Mouse (Mus musculus): ENCODE measurements at regions not wholly inside any gene's neighbourhood (a gene's known extent, or its start where the extent isn't known, plus 50 kb on each side); places are given as distances from the start of the nearest gene placed in this dataset.

DNA sequence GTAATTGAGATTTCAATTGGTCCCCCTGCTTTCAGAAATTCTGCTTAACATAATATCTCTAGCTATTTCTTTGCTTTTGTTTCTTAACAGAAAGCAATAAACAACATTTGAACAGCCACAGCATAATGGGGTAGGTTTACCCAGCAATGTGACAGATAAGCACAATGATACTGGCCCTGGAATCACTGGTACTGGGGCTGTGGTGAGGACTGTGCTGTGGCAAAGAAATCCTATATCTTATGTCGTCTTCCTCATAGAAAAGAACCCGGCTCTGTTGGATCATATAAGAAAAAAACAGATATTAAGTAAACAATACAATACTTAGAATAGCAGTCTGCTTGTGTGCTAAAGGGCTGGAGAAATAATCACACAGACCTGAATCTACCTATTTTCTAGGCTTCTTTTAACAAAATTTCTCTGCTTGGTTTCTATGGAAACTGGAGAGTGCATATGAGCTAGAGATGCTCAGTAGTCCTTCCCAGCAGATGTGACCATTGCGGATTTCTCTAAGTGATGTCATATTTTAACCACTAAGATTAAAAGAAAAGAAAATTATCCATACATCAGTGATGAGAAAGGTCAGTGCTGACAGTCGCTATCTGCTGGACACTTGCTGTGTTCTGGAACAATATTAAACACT is 119.8 kb upstream of the Gnao1 start:
- DNase-seq (ENCODE audit: low read depth, low spot score) = no peak

DNA sequence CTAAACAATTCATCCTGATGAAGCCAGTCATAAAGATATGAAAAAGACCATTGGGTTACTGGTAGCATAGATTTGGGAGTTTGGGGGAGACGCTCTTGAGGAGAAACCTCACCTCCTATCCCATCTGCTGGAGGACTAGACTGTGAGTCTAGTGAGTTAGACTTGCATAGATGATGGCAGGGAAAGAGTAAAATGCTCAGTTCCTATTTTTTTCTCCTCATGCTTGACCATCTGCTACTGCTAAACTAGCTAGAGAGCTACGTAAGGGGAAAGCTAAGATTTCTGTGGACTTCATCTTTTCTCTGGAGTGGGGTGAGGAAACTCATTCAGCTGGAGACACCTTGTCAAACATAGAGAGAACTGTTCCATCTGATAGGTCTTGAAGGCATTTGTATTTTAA is 118.4 kb upstream of the Gnao1 start:
- no peak for DNase-seq (ENCODE audit: low read depth, low spot score)

DNA sequence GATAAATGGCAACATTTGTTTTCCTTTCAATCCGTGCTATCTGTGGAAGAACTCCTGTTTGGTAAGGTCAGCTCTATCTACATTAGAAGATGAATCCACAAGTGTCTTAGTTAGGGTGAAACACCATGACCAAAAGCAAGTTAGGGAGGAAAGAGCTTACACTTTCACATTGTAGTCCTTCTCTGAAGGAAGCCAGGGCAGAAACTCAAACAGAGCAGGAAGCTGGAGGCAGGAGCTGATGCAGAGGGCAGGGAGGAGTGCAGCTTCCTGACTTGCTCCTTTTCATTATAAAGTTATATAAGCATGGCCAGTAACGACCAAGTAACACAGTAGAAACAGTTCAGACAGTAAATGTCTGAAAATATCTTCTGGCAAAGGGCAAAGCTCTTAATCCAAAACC is 117.9 kb upstream of the Gnao1 start:
- DNase-seq (ENCODE audit: low read depth, low spot score) = no peak

- no peak for DNase-seq (ENCODE audit: low read depth, low spot score)
Observed at GRCm38 (mm10) chr8:93697206-93697605, 112.6 kb upstream of the Gnao1 start.

- no peak for DNase-seq (ENCODE audit: low read depth, low spot score)
Observed at GRCm38 (mm10) chr8:93698508-93698907, 111.3 kb upstream of the Gnao1 start.

DNA sequence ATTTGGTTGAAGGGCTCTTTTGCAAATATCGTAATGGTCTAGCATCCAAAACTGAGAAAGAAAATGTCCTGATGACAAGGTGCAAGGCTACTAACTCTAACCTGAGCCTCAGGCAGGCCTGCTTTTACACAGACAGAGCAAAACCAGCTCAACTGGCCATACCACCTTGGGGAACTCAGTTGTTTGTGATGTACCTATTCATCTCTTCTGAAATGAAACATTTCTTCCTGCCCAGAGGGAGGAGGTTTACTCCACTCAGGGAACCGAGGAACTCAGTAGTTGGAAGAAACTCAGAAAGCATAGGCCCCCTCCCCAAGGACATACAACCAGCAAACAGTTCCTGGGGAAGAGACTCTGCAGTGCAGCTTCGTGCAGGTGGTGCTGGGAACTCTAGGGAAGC is 108.4 kb upstream of the Gnao1 start:
- no peak for DNase-seq (ENCODE audit: low read depth, low spot score)

- no peak for DNase-seq (ENCODE audit: low read depth, low spot score)
Observed at GRCm38 (mm10) chr8:93712066-93712706, 97.6 kb upstream of the Gnao1 start.

DNA sequence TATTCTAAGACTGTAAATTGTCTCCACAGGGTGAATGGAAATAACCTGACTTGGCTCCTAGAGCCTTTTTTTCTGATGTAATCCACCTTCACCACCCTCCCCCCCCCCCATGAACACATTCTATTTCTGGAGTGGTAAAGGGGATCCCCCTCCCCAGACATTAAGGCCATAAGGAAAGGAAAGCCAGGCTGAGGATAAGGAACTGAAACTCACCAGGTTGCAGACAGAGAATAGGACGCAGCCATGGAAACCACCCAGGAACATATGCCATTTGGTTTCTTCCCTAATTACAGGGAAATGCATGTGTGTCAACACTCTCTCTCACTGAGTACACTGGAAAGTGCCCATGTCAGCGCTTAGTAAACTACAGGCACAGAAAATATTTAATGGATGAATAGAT is 96.5 kb upstream of the Gnao1 start:
- no peak for DNase-seq (ENCODE audit: low read depth, low spot score)

DNA sequence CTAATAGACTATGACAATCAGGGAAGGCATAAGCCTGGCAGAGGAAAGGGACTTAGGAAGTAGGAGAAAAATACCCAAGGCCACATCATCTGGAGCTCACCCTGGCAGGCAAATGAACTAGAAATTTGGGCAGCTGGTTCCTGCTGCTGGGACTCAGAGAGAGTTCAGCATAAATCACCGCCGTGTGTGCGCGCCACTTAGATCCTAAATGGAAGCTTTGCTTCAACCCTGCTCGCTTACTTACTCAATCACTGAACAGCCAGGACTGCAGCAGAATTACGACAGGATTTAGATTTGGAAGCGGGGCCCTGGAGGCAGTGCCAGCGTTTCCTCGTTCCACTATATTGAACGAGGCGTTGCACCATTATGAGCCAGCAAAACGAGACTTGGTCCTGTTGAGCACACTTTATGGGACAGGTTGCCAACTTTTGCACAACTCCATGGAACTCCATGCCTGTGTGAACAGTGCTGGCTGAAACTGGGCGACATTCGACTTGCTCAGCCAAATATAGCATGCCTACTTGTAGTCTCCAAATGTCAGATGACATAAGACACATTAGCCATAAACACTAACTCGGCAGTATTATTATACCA is 84.8 kb upstream of the Gnao1 start:
- DNase-seq (ENCODE audit: low read depth, low spot score) = no peak

DNA sequence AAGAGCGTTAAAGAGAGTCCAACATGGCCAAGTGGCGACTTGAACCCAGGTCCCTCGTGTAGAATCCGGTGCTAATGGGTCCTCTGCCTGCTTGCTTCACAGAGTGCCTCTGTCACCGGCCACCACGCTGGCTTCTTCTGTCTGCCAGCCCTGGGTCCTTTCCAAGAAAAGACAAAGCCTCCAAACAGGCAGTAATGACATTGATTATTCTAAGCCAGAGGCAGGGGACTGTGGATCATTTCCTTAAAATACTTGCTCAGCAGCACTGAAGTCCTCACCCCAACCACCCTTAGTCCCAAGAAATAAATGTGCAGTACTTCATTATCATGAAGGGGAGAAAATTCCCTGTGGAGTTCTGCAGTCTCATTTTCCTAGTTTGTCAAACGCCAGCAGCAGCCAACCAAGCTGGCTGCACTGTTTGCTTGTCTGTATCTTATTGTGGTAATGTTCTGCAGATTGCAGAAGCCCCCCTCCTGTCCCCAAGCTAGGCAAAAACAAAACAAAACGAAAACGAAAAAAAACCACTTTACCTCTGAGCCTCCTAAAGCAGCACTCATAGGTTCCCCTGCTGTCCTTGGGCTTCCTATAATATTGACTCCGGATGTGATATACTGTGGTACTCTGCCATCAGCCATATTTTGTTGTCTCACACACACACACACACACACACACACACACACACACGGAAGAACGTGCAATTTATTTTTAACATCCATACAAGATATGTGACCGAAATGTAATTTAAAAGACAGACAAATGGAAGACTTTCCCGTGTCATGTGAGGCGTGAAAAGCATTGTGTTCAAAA is 80.4 kb upstream of the Gnao1 start:
- no peak for DNase-seq (ENCODE audit: low read depth, low spot score)

DNA sequence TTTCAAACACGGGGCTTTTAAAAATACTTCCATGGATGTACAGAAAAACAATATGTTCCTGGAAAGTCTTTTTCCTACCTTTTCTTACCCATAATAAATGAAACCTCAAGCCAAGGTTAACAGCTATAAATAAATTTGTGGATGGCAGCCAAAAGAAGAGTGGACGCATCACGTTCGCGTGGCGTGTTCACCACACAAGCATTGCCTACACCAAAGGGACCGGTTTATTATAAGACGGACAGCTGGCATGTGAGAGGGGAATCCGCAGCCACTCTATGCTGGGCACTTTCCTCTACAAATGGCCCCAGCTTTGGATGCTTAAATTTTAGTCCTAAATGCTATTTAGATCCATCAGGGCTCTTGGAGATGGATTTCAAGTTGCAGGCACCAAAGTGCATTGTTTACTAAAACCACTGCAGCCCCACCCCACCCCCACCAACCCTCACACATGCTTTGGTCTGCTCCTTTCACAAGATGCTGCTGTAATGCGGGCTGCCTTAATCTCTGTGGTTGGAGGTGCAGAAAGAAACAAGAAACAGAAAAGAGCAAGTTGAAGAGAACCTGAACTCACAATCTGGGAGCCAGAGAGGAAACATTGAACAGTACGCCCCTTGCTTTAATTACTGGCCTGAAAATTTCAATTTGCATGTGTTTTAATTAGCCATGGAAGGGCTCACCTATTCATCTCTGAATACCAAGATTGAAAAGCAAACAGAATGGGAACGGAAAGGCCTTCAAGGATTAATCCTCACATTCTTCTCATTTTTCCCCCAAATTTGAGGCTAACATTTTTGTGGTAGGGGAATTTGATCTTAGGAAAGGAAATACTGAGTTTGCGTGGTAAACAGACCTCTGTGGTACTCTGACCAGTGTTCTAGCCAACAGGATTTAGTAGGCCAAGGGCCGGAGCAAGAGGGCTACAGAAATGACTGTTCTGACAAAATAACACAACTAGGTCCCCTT is 78.7 kb upstream of the Gnao1 start:
- no peak for DNase-seq (ENCODE audit: low read depth, low spot score)

GRCm38 (mm10) chr8:93734818-93735217 is 74.9 kb upstream of the Gnao1 start:
- no peak for DNase-seq (ENCODE audit: low read depth, low spot score)

- DNase-seq (ENCODE audit: low read depth, low spot score) = no peak
Observed at GRCm38 (mm10) chr8:93740281-93740680, 69.5 kb upstream of the Gnao1 start.

DNA sequence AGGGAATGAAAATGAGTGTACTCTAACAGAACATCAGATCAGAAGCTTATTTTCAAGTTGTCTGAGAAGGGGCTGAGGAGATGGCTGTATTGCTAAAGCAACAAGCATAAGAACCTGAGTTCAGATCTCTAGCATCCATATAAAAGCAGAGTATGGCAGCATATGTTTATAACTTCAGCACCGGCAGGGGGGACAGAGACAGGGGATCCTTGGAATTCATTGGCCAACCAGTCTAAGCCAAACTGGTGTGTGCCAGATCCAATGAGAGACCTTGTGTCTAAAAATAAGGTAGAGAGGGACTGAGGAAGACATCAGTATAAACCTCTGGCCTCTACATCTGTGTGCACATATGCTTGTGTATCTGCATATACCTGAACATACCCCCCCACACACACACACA is 61.0 kb upstream of the Gnao1 start:
- DNase-seq (ENCODE audit: low read depth, low spot score) = no peak

DNA sequence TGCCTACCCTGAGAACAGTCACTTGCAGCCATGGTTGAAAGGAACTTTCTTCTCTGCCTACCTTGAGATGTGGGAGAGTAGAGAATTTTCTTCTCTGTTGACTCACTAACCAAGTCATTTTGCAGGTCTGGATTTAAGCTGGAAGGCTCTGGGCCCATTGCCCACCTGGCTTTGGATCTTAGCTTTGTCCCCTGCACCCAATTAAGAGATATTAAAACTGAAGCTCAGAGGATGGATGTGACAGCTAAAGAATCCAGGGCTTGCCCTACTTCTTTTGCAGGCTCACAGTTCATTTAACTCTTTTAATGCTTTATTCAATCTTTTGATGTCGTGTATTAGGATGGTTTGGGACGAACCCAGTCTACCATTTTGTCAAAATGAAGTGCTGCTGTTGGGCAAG is 58.8 kb upstream of the Gnao1 start:
- no peak for DNase-seq (ENCODE audit: low read depth, low spot score)

- DNase-seq (ENCODE audit: low read depth, low spot score) = no peak
Observed at GRCm38 (mm10) chr8:93755981-93756380, 53.8 kb upstream of the Gnao1 start.
